Mouse (Mus musculus): ENCODE data around the gene Slc37a1.

DNA sequence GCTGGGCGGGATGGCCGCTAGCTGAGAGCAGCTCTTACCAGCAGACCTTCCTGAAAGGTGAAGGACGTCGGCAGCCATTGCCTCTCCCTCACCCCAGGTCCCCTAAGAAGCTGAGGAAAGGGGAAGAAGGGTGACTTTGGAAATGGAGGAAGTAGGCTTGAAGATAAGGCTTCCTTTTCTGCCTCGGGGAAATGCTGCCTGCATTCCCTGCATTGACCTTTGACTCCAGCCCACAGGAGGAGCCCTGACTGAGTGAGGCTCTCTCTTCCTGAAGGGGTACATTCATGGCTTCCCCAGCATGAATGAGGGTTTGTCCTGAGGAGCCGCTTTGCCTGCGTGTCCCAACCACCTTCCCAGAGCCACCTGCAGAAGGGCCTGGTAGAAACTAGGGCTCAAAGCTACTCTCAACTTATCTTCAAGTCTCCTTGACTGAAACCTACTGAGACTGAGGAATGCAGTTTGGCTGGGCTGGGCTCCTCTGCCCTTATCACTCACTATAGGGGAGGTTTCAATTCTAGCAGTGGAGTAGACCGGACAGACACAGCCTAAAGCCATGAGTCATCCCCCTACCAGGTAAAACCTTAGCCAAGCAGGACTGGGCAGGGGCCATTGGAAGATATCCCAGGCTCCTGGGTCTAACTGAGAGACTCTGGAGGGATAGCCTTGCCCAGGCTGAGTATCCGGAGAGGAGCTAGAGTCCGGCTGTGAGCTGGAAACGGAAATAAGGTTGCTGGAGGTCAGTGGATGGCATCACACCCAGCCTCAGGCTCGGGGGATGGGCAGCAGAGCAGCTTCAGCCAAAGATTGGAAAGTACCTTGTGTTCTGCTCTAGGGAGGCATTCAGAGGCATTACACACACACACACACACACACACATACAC, 18.5 kb downstream of the Slc37a1 start:
- no peak for TF ChIP-seq POLR2A (IDR thresholded peaks at IDR 0.05; ENCODE audit: control insufficient read depth, extremely low read depth, insufficient read depth, low read length, poor library complexity)
- TF ChIP-seq CTCF (IDR thresholded peaks at IDR 0.05; ENCODE audit: borderline replicate concordance, control insufficient read depth, extremely low read depth, insufficient read depth, low read length, poor library complexity) = no peak

Measured in thymus, adult 2 months (tissue).